Mouse (Mus musculus): Measurements from ENCODE around the gene Spata45. TPM values are rescaled to one million over a fixed set of nuclear protein-coding genes. Genes with fewer than 3 reads are reported as not detected.

Spata45 gene
- total RNA-seq, 2 experiments from 2014 or later, result not detected

DNA sequence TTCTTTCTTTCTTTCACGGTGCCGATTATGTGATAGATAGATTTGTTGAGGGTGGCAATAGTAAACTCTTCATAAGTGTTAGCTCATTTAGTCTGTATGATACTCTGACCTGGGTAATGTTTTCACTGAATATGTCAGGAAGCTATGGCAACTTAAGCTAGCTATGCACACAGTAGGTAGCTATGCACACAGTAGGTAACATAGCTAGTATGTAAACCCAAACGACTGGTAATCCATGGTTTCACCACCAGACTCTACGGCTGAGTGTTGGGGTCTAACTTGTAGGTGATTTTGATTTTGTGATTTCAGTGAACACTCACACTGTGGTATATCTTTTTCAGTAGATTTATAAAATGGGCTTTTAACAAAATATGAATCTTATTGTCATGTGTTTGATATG is 1.6 kb downstream of the Spata45 start:
- no peak for ATAC-seq (ENCODE audit: poor library complexity, severe bottlenecking)

DNA sequence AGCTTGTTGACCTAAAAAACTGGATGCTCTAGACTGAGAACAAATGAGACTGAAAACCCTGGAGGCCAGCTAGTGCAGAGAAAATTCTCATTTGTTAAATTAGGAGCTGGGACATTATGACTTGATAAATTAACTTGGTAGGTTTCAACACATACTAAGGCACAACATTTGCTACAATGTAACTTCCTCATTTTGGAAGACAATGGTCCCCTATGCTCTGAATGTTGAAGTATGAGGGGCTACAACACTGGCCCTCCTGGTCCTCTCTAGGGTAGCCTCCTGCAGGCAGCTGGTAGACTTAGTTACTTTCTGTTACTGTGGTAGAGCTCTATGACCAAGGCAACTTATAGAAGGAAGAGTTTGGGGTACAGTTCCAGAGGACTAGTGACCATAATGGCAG is 4.9 kb downstream of the Spata45 start:
- ATAC-seq (ENCODE audit: poor library complexity, severe bottlenecking), result peak; percentile 51

DNA sequence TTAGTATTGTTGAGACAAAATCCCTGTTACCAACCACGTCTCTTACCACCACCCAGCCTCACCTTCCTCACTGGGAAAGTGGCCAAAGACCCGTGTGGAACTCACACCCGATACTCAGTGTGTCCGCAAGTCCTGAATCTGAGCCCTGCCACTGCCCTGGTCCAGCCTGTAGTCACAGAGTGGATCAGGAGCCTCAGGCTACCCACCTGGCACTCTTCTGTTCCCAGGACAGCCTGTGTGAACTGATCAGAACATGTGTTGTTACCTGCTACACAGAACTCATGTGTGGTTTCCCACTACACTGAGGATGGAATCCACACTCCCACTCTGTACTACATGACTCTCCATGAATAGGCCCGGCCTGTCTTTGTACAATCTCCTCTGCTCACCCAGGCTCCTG is 5.7 kb downstream of the Spata45 start:
- ATAC-seq (ENCODE audit: poor library complexity, severe bottlenecking), result no peak

DNA sequence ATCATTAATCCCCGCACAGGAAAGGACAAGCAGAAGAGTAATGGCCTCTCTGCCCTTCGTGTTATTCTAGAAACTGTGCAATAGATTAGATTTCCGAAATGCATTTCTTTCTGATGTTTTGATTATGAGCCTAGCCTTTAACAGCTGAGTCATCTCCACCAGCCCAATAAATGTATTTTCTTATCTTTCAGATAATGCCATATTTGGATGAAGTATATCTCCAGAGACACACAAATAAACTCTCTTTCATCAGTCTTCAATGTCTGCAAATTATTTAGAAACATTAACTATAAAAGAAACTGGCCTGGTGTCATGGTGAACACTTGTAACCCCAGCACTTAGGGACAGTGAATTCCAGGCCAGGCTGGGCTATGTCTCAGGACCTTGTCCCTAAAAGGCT is 6.2 kb downstream of the Spata45 start:
- ATAC-seq (ENCODE audit: poor library complexity, severe bottlenecking), result no peak

DNA sequence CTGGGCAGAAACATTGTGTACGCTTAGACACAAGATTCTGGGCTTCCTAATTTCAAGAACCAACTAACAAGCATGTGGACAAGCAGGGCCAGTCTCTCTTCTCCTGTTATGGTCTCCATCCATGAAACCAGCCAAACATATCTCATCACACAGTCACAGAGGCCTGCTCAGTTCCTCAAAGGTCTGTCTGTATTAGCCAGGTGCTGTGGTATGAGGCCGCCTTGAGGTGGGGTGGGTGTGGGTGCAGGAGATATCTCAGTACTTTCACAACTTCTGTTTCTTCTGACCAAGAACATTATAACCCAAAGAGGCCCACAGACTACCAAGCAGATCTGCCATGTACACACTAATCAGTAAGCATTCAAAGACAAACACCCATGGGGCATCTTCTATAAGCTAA is 8.8 kb downstream of the Spata45 start:
- ATAC-seq (ENCODE audit: poor library complexity, severe bottlenecking), result no peak

DNA sequence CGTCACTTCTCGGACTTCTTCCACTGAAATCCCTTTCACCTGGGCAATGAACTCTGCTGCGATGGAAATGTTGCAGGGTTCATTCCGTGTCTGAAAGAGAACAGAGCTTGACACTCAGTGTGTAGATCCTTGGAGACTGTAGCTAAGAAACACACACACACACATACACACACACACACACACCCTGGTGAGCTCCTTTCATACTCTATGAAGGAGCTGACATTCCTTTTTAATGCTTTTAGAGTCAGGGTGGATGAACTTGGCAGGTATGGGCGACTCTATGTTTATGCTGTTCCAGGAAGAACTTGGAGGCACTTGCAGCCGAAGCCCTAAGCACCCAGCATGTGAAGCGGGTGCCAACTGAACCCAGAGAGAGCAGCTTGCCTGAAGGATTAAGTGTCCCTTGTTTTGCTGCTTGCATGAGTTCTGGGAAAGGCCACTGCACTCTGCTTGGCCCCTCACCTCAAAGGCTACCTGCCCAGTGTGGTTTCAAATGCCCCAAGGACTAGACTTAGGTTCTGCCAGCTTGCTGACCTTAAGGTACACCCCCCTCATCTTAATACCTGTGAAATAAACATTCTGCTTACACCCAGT is 9.9 kb downstream of the Spata45 start:
- no peak for ATAC-seq (ENCODE audit: poor library complexity, severe bottlenecking)

DNA sequence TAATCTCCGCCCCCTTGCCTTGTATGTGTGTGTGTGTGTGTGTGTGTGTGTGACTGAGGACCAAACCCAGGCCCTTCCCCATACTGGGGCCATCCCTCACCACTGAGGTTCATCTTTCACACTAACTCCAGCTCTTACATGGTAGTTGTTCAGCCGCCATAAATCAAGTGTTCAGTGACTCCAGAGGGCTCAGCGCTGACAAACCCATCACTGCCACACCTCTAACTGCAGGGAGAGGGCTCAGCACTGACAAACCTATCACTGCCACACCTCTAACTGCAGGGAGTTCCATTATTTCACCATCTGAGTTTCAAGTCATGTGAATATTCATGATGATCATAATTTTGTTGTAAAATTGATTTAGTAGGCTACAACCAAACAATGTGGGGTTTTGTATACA is 17.1 kb downstream of the Spata45 start:
- ATAC-seq (ENCODE audit: poor library complexity, severe bottlenecking), result no peak

DNA sequence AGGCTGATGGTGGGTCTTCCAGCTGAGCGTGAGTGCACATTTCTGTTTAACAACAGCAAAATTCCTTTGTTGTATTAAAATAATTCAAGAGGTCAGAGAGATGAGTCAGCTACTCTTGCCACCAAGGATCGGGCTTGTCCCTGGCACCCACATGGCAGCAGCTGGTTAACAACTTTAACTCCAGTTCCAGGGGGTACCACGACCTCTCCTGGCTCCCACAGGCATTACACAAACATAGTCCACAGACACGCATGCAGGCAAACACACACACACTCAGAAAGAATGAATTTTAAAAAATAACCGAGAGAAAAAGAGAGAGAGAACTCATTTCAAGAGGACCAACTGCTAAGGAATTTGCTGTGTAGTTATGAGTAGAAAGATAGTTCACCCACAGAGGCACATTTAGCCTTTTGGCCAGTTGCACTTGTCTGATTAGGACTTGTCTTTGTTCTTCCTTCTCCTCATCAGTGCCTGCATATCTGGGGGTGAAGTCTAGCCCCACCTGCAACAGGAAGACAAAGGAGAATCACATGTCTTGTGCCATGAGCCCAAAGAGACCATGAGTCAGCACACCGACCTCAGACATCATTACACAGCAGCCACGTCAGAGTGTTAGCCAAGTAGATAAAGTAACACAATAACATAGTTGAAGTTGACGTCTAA is 18.6 kb downstream of the Spata45 start:
- ATAC-seq (ENCODE audit: poor library complexity, severe bottlenecking), result no peak

DNA sequence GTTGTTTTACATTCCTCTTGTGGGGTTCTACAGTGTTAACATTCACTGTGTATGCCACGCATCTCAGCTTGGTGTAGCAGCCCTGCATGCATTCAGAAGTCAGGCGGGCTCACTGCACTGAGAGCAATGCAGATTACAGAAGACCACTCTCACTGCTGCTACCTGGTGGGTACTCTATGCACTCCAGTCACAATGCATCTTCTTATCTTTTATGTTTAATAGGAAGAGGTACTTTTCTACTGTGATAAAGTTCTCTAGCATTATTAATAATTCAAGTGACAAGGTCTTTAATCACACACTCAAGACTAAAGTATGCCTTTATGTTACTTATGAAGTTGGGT is 19.1 kb downstream of the Spata45 start:
- no peak for ATAC-seq (ENCODE audit: poor library complexity, severe bottlenecking)

DNA sequence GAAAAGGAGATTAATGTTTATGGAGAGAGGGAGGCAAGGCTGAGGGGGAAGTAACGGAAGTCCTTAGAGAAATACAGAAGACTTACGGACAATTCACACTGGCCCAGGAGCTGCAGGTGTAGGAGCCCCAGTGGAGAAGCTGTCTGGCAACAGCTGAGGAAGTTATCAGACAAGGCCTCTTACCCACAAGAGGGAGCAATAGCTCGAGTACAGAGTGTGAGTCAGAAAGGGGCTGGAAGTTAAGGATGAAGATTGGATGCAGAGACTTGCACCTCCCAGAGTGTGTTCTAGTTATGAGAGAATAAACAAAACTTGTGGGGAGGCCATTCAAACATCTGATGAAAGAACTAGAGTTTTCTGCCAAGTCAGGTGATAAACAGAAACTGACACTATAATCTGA is 21.0 kb downstream of the Spata45 start:
- ATAC-seq (ENCODE audit: poor library complexity, severe bottlenecking), result no peak

DNA sequence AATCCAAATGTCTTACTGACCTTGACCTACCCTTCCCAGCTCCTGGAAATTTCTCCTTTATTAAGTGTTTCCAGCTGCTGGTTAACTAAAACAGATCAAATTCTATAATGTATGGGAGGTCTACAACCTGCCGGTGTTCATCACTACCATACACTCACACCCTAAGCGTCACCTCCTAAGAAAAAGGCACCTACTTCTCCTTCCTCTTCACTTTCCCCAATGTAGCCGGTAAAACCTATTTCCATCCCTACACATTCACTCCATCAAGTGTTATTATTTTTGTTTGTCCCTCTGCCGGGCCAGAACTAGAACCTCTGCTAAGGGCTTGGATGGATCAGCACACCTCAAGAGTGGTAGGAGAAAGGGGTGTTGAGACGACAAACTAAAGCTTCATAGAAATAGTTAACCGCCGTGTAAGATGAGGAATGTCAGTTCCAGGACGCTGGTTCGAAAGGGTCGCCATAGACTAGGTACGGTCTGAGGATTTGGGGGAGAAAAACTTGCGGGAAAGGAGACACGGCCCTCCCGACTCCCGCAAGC is 25.9 kb downstream of the Spata45 start:
- peak; percentile 6; the same call in 1 of the 2 replicates for ATAC-seq (ENCODE audit: poor library complexity, severe bottlenecking)

DNA sequence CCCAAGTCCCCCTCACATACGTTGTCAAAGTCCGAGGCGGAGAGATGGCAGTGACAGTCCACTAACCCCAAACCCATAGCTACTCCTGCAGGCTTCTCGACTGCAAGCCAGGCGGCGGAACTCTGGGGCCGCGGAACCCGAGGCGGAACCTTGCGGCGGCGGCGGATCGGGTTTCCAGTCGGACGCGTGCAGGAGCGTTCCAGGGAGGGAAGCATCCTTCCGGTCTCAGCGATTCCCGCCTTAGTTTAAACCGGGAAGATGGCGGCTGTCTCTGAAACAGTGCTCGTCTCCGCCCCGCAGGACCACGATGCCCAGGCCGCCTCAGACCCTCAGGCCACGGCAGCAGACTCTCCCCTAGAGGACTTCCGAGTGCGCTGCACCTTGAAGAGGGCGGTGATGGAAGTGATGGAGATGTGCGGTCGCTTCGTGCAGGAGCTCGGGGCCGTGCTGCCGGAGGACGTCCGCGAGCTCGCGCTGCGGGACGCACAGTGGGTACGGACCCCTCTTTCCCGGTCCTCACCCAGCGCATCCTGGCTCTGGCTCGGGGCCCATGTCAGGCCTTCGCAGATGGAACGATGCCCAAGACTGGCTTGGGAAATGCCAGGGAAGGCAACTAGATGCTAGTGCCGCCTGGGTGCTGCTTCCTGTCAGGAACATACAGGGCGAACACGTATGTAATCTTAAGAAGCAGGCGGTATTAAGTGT is 26.5 kb downstream of the Spata45 start, which contains the start of the genes Tatdn3 and Nsl1:
Gene Tatdn3 (minus strand): TSS at position 152 of the 705 bp plus-strand sequence.
Gene Nsl1 (plus strand): TSS at position 232 of the 705 bp plus-strand sequence.
- ATAC-seq (ENCODE audit: poor library complexity, severe bottlenecking), result peak; percentile 99

DNA sequence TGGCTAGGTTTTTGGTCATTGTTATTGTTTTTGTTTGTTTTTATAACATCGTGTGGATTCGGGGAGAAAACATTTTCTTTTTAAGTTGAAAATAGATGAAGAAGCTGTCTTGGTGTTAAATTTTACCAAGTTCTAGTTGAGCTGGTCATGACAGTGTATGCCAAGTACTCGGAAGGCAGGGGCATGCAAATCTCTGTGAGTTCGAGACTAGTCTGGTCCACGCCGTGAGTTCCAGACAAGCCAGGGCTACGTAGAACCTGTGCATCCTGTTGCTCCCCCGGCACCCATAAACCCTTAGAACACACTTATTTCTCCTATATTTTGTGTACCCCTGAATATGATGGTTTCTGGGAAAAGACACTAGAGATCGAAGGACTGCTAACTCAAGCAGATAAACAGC is 27.3 kb downstream of the Spata45 start:
- ATAC-seq (ENCODE audit: poor library complexity, severe bottlenecking), result no peak

DNA sequence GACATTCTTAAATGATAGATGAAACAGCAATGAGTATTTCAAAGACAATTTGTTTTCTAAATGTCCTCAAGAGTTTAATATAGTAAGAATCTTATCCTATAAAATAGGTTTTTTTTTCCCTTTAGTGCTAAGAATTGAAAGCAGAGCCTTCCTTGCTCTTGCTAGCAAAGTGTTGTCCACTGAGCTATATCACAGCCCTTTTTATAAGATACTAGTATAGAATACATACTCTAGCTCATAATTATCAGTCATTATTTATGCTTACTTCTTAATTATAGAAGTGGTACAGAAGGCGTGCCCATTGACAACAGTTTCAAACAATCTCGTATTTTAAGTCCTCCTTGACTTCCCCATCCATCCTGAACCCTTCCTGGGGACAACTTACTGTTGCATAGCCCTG is 28.1 kb downstream of the Spata45 start:
- ATAC-seq (ENCODE audit: poor library complexity, severe bottlenecking), result no peak

DNA sequence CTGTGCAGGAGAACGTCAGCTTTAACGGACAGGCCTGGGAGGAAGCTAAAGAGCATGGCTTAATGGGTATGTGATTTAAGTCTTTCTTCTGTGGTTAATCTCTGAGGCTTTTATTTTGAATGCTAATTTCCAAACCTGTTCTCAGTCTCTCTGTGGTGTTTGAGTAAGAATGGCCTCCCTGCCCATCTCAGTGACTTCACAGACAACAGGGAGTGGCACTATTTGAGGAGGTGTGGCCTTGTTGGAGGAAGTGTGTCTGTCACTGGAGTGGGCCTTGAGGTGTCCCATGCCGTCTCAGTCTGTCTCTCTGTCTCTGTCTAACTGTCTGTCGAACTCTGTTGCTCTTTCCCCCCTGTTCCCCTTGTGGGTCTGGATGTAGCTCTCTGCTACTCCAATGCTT is 28.7 kb downstream of the Spata45 start:
- ATAC-seq (ENCODE audit: poor library complexity, severe bottlenecking), result peak; percentile 13; the same call in 1 of the 2 replicates

DNA sequence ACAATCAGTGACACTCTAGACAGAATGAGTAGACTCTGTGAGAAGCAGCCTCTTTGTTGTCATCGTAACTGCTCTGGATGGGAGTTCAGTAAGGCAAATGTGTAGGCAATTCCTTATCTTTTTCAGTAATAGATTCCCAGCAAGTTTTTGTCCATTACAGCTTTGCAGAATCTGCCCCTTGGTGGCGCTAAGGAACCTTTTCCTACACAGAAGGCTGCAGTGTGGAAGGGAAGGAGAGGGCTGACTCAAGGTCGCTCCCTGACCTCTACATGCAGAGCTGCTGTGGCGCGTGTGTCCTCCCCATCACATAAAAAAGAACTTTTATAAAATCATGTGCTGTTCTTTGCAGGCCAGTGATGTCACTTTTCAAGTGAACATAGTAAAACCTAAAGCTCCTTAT is 31.9 kb downstream of the Spata45 start:
- no peak for ATAC-seq (ENCODE audit: poor library complexity, severe bottlenecking)

DNA sequence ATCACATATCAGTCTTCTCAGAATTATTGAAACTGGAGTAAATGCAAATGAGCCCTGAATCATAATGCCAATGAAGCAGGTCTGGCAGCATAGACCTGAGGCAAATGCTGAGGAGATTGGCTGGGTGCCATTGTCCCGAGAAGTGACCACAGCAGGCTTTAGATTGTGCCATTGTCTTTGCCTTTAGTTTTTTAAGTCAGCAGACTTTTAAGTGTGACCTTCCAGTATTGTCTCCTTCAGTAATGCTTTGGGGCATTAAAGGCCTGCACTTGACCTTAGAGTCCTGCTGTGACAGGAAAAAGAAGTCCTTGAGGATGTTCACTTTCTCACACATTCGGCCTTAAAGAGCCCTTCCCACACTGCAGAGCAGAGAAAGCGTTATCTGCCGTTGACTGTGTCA is 33.8 kb downstream of the Spata45 start:
- no peak for ATAC-seq (ENCODE audit: poor library complexity, severe bottlenecking)

DNA sequence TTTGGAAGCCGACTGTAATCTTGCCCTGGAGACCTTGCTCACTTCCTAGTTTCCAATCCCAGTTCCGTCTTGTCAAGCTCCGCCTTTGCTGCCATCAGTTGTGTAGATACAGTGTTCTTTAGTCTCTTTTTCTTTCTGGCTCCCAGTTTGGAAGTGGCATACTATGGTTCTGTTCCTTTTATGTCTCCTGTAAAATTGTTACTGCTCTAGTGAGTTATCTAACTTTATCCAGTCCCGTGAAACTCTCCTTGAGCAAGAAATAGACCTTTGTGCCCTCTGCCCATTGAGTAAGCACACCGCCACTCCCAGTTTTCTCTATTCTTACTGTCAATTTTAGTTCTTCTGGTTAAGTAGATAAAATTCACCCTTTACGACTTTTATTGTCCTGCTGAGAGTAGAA is 35.2 kb downstream of the Spata45 start:
- peak; percentile 23; the same call in 1 of the 2 replicates for ATAC-seq (ENCODE audit: poor library complexity, severe bottlenecking)

DNA sequence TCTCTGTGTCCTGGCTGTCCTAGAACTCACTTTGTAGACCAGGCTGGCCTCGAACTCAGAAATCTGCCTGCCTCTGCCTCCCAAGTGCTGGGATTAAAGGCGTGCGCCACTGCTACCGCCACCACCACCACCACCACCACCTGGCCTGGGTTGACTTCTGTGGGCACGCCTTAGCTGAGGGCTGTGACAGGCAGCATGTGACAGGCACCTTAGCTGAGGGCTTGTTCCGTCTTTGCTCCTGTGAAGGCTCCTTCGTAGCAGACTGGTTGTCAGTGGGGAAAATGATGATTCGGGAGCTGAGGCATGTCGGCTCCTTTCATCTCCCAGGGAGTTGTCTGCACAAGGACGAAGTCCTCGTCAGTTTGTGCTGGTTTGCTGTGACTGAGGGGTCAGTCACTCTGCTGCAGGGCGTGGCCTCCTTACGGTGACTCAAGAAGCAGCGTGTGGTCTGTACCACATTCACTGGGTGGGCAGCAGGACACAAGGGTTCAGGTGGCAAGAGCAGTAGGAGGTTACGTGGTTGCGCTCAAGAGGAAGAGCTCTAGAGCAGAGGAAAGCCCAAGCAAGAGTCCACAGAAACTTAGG is 36.0 kb downstream of the Spata45 start:
- ATAC-seq (ENCODE audit: poor library complexity, severe bottlenecking), result peak; percentile 30

DNA sequence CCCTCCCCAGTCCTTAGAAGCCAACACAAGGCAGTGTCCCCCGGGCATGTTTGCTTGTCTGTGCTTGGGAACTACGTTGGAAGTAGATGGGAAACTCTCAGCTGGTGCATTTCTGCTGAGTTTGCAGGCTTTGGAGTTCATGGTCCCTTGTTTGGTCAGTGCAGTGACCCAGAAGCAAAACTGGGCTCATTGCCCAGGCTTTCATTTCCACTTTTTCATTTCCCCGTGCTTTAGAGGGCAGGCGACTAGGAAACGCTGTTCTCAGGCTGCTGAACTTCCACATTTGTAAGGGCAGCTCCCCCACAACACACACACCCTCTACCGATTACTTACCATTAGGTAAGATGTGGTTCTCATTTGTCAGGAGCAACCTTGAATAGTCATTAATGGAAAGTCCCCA is 36.6 kb downstream of the Spata45 start:
- peak; percentile 69 for ATAC-seq (ENCODE audit: poor library complexity, severe bottlenecking)

DNA sequence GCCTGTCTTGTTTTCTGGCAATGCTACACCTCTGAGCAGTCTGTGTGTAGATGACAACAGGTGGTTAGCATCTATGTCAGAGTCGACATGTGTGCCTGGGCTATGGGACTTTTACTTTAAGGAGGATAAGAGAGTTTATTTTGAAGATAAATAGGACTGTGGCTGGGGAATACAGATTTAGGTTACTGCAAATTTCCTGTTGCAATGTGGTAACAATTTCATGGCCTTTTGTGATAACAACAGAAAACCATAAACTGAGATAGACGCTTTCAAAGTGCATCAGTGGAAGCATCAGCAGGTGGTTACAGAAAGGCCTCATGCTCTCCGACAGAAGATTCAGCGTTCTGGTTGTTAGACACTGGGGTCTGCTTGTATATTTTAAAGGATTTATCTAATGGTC is 37.0 kb downstream of the Spata45 start:
- ATAC-seq (ENCODE audit: poor library complexity, severe bottlenecking), result no peak

All from megakaryocyte, adult 5-6 weeks (primary cell).